Mouse (Mus musculus): Measurements from ENCODE around the gene Fam240b. TPM values are rescaled to one million over a fixed set of nuclear protein-coding genes. Genes with fewer than 3 reads are reported as not detected.
"Not testable (repeated sequence)": the region's sequence is repeated elsewhere in the genome, so short reads cannot be mapped to it uniquely, and the experiment has no call there.

Fam240b gene
- polyA plus RNA-seq, 1 experiment from 2014 or later = not detected

DNA sequence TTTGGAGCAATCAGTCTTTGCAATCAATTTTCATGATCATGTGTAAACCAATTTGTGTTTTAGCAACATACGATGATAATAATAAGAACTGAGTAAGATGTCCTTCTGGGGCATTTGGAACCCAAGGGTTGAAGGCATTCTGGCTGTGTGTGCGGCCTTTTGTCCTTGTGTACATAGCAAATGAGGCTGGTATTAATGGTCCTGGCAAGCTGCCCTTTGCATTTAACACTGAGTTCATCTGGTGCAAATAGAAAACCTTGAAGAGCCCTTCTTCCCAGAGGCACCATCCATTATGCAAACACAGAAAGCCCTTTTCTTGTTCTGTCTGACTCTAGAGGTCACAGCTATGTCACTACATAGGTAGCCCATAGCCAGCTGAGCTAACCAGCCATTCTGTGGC lies 35.0 kb downstream of the Fam240b start:
- WGBS = 88% methylated on average over 2 of the region's 2 CpGs
- no peak for ATAC-seq (ENCODE audit: low FRiP score, low read depth)
- no peaks in the 10 kb centered on the region for H3K36me3 ChIP-seq
- no peak overlapping the region for H3K27ac ChIP-seq (replicated peaks)
- no peak overlapping the region for H3K9ac ChIP-seq (replicated peaks)
- no peak overlapping the region for H3K4me3 ChIP-seq
- no peaks in the 10 kb centered on the region for H3K4me1 ChIP-seq
- H3K9me3 ChIP-seq = no peaks in the 10 kb centered on the region
- no peak overlapping the region for H3K4me2 ChIP-seq (replicated peaks)
- no peaks in the 10 kb centered on the region for H3K27me3 ChIP-seq

DNA sequence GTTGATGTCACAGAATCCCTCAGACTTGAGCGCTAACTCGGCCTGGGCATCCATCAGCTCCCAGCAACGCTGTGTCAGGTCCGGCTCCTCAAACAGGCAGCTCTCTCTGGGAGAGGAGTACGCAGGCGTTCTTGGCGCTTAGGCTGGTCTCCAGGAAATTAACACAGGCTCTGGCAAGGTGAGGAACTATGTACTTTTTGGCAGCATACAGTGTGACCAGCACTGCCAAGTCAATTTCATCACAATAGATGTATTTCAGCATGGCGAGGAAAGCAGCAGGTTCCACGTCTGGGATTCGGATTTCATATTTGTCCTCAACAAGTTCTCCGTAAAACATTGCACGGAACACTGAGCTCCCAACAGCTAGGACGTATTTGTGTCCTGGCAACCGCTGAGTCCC lies 39.4 kb downstream of the Fam240b start:
- Histone ChIP-seq H3K9me3 (no peaks in the 10 kb centered on the region), H3K27ac (replicated peaks) (no peak overlapping the region), H3K4me2 (replicated peaks) (no peak overlapping the region), H3K4me1 (no peaks in the 10 kb centered on the region), H3K27me3 (no peaks in the 10 kb centered on the region), H3K4me3 (no peak overlapping the region), H3K9ac (replicated peaks) (no peak overlapping the region), H3K36me3 (no peaks in the 10 kb centered on the region)
- ATAC-seq (ENCODE audit: low FRiP score, low read depth) = no peak
- 94% methylated on average over 14 of the region's 14 CpGs for WGBS

DNA sequence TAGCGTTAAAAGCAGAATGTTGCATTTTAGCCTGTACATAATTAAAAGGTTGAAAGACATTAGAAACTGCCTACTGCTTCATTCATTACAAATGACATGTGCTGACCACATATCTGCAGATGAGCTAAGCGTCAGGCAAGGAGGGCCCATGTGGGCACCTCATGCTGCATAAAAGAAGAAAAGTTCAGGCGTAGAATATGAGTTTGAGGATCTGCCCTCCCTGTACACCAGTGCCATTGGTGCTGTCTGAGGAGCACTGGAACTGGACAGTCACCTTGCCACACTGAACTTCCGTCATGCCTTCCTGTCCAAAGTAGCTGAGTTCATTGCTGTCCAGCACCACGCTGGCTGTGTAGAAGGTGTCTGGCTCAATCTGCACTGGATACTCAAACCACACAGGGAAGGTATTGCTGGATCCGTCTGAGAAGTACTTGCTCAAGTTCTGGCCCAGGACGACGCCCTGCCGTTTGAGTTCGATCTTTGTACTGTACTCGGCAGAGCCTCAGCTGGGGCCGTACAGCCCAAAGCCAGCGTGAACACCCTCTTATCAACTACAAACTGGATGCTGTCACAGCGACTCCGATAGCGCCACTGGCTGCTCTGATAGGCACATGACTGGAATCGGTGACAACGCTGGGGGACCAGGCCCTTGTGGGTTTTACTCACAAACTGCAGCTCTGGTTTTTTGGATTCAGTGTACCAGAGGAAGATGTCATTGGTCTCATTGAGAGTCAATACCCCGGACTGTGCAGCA lies 40.2 kb downstream of the Fam240b start:
- ATAC-seq (ENCODE audit: low FRiP score, low read depth); H3K9ac ChIP-seq (replicated peaks); H3K4me2 ChIP-seq (replicated peaks); H3K4me3 ChIP-seq; H3K27ac ChIP-seq (replicated peaks); H3K4me1 ChIP-seq; H3K36me3 ChIP-seq; H3K9me3 ChIP-seq; H3K27me3 ChIP-seq: not testable (repeated sequence)
- 93% methylated on average over 19 of the region's 19 CpGs for WGBS

DNA sequence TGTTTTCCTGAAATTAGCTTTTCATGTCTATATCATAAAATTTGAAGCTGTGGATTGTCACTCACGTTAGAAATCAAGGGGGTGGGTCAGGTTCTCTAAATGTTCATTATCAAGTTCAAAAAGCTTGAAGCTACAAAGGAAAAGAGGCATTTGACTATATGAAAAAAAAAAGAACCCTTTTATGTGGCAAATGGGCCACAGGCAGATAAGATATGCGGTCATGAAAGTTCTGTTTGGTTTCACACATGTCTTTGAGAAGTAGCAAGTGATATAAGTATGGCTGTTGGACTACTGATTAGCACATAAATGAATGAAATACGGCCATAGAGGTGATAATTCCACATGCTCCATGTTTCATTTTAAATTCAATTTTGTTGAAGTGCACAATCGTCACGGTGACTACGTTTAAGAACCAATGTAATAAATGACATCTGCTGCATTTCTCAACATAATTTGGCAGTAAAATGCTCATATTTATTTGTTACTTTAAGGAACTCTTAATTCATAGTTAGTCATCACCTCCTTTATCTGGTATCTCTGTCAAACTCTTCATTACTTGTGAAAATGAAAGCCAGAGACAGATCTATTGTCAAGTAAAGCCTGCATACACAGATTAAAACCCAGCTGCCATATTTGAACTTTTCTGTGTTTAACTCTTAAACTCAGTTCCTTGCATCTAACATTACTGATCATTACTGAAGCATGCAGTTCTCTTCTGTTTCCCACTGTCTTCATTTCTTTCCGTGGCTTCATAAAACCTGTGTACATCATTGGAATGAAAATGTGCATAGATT lies 47.4 kb downstream of the Fam240b start:
- Histone ChIP-seq H3K4me2 (replicated peaks) (no peak overlapping the region), H3K9ac (replicated peaks) (no peak overlapping the region), H3K27ac (replicated peaks) (no peak overlapping the region), H3K4me3 (no peak overlapping the region), H3K36me3 (no peaks in the 10 kb centered on the region), H3K4me1 (no peaks in the 10 kb centered on the region), H3K27me3 (no peaks in the 10 kb centered on the region), H3K9me3 (no peaks in the 10 kb centered on the region)
- no peak for ATAC-seq (ENCODE audit: low FRiP score, low read depth)
- 81% methylated on average over 7 of the region's 7 CpGs for WGBS

DNA sequence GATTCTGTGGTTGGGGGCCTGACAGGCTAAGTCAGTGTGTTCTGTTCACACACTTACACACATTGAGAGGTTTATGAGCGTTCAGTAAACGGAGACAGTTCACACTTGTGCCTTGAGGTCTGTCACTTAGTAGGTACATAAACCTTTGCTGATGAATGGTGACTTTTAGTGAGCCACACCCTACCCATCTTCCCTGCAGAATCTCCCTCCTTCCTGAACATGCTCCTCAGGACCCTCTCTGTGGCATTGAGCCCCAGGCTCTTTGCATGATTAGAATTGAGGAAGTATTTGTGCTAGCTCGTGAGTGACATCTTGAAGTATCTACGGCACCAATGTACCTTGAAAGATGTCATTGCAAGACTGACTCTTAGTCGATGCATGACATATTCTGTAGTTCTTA lies 48.9 kb downstream of the Fam240b start:
- Histone ChIP-seq H3K9ac (replicated peaks) (no peak overlapping the region), H3K36me3 (no peaks in the 10 kb centered on the region), H3K4me3 (no peak overlapping the region), H3K4me1 (no peaks in the 10 kb centered on the region), H3K4me2 (replicated peaks) (no peak overlapping the region), H3K27me3 (no peaks in the 10 kb centered on the region), H3K27ac (replicated peaks) (no peak overlapping the region), H3K9me3 (no peaks in the 10 kb centered on the region)
- no peak for ATAC-seq (ENCODE audit: low FRiP score, low read depth)
- 87% methylated on average over 5 of the region's 5 CpGs for WGBS

DNA sequence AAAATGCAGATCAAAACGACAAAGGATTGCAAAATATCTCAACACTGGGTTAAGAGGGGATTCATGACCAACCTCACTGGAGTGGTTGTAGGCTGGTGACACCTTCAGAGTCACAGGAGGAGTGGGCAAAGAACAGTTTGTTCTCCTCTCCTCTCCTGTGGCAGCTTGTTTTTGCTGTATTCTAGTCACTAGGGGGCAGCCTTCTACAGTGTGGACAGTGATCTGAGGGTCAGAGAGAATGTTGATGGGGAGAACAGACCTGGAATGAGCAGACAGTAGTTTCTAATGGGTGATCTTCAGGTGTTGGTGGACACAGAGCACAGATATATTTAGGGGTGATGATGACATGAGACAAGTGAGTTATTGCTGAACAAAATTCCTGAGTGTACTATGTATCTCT lies 49.6 kb downstream of the Fam240b start:
- Histone ChIP-seq H3K4me2 (replicated peaks) (no peak overlapping the region), H3K27ac (replicated peaks) (no peak overlapping the region), H3K27me3 (no peaks in the 10 kb centered on the region), H3K4me1 (no peaks in the 10 kb centered on the region), H3K36me3 (no peaks in the 10 kb centered on the region), H3K9me3 (no peaks in the 10 kb centered on the region), H3K9ac (replicated peaks) (no peak overlapping the region), H3K4me3 (no peak overlapping the region)
- ATAC-seq (ENCODE audit: low FRiP score, low read depth) = peak; percentile 54; the same call in 1 of the 2 replicates
- 0% methylated on average over 1 of the region's 1 CpGs for WGBS

DNA sequence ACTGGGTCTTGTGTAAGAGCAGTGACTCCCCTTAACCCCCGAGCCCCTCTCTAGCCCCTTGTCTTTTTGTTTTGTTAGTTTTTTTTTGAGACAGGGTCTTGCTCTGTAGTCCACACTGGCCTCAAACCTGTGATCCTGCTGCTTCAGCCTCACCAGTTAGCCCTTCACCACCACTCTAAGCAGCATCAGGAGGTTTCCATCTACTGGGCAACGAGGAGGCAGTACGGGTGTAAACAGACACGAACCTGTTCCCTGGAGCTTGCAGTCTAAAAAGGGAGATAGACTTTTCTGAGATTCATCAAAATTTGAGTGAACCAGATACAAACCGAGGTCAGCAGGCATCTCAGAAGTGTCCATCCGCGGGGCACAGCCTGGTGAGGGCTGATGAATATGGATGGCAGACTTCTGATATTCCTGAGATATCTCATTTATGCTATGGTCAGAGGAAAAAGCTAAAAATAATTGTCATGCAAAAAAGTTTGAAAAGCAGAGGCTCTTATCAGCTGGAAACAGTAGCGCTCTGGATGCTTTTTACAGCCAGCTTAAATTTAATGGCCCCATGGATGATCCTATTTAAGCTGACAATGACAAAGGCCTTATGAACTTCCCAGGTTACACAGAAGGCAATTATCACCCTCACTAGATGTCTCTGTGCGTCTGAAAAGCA lies 52.2 kb downstream of the Fam240b start:
- Histone ChIP-seq H3K27me3 (no peaks in the 10 kb centered on the region), H3K36me3 (no peaks in the 10 kb centered on the region), H3K27ac (replicated peaks) (no peak overlapping the region), H3K9ac (replicated peaks) (no peak overlapping the region), H3K4me3 (no peak overlapping the region), H3K4me1 (no peaks in the 10 kb centered on the region), H3K9me3 (no peaks in the 10 kb centered on the region), H3K4me2 (replicated peaks) (no peak overlapping the region)
- WGBS = 71% methylated on average over 9 of the region's 9 CpGs
- ATAC-seq (ENCODE audit: low FRiP score, low read depth) = no peak

DNA sequence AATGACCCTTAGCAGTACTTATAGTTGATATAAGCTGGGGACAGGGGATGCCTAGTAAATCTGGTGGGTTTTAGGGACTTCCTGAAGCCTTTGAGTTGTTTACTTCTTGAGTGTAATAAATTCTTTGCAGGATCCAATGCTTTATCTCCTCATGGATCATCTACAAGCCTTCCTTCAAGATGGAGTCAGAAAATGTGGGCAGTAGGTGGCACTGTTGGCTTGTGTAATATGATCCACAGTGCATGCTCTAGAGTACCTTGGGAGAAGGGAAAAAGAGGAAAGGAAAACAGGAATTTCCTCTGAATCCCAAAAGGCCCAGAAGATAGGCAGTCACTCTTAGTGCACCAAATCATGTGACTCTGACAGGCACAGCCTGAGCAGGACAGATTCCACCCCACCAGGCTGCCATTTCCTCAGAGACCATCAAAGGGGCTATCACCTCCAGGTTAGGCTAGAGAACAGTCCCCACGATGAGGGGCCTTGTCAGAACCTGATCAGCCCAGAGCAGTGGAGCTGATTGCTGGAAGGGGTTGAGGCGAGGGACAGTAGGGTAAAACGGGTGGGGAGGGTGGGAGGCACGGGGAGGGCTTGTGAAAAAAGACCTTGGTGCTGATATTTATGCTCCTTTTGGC lies 54.2 kb downstream of the Fam240b start:
- no peak overlapping the region for H3K4me3 ChIP-seq
- H3K27ac ChIP-seq (replicated peaks) = no peak overlapping the region
- no peaks in the 10 kb centered on the region for H3K9me3 ChIP-seq
- H3K27me3 ChIP-seq = no peaks in the 10 kb centered on the region
- WGBS = 66% methylated on average over 4 of the region's 4 CpGs
- ATAC-seq (ENCODE audit: low FRiP score, low read depth) = peak; percentile 23; the same call in 1 of the 2 replicates
- no peaks in the 10 kb centered on the region for H3K36me3 ChIP-seq
- no peak overlapping the region for H3K4me2 ChIP-seq (replicated peaks)
- H3K9ac ChIP-seq (replicated peaks) = no peak overlapping the region
- no peaks in the 10 kb centered on the region for H3K4me1 ChIP-seq

DNA sequence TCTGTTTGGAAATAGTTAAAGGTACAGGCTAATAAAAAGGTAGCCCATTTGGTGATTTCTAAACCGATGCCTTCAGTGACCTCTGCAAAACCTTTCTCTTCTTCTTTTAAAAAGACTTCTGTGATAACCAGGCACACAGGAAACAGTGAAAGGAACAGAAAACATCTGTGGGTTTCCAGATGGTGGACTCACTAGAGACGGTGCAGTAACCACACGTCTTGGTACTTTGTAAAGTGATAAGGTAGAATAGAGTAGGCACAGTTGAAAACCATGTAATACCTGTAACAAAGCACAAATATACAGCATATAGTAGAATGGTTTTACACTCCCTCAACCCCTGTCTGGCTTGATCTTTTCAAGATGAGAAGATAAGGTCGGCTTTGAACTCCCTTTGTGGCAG lies 57.0 kb downstream of the Fam240b start:
- no peak for ATAC-seq (ENCODE audit: low FRiP score, low read depth)
- no peak overlapping the region for H3K9ac ChIP-seq (replicated peaks)
- no peaks in the 10 kb centered on the region for H3K9me3 ChIP-seq
- 86% methylated on average over 4 of the region's 4 CpGs for WGBS
- no peaks in the 10 kb centered on the region for H3K27me3 ChIP-seq
- no peak overlapping the region for H3K4me3 ChIP-seq
- no peaks in the 10 kb centered on the region for H3K4me1 ChIP-seq
- H3K4me2 ChIP-seq (replicated peaks) = no peak overlapping the region
- no peak overlapping the region for H3K27ac ChIP-seq (replicated peaks)
- 0 out of 2 replicates have a peak, but pooled peaks cover 7% of the 10 kb centered on the region for H3K36me3 ChIP-seq

DNA sequence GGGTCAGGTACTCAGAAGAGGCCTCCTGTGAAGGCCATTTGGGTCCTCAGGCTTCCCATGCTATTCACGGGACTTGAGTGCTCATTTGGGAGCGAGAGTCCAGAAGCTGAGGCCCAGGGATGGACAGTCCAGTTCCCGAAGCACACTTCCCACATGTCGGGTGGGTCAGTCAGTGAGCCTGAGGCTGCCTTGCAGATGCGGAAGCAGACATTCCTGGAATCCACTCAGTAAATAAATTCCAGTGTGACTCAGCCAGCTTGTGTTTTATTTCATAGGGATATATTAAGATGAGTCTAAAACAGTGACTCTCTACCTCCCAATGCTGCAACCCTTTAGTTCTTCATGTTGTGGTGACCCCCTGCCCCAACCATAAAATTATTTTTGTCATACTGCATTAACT lies 58.1 kb downstream of the Fam240b start:
- peak; percentile 14; the same call in 1 of the 2 replicates for ATAC-seq (ENCODE audit: low FRiP score, low read depth)
- Histone ChIP-seq H3K4me2 (replicated peaks) (no peak overlapping the region), H3K4me1 (no peaks in the 10 kb centered on the region), H3K4me3 (no peak overlapping the region), H3K36me3 (0 out of 2 replicates have a peak, but pooled peaks cover 7% of the 10 kb centered on the region), H3K9me3 (no peaks in the 10 kb centered on the region), H3K9ac (replicated peaks) (no peak overlapping the region), H3K27ac (replicated peaks) (no peak overlapping the region), H3K27me3 (no peaks in the 10 kb centered on the region)
- WGBS = 87% methylated on average over 5 of the region's 5 CpGs

DNA sequence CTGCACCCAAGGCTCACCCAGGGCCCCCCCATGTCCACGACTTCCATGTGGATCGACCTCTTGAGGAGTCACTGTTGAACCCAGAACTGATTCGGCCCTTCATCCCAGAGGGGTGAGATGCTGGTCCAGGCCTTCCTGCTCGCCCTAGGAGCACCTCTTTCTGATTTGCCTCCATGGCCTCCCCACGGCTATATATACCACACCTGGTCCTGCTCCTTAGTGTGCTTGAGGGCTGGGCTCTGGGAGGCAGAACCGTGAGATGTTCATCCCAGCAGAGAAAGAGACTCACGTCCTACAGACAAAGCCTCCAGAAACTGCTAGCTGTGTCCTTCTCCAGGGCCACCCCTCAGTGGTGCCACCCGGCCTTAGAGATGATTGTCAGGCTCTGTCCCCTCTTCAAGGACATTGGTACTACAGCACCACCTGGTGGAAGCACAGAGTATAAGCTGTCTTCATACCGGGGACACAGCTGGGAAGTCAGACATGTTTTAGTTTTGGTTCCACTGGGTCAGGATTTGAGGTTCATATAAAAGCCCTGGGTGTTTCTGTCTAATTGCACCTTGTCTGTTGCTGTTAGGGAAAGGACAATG lies 58.6 kb downstream of the Fam240b start:
- H3K4me2 ChIP-seq (replicated peaks) = no peak overlapping the region
- 53% methylated on average over 9 of the region's 9 CpGs for WGBS
- no peaks in the 10 kb centered on the region for H3K27me3 ChIP-seq
- ATAC-seq (ENCODE audit: low FRiP score, low read depth) = peak; percentile 57
- H3K36me3 ChIP-seq = 0 out of 2 replicates have a peak, but pooled peaks cover 7% of the 10 kb centered on the region
- H3K4me3 ChIP-seq = no peak overlapping the region
- no peaks in the 10 kb centered on the region for H3K9me3 ChIP-seq
- no peak overlapping the region for H3K9ac ChIP-seq (replicated peaks)
- no peak overlapping the region for H3K27ac ChIP-seq (replicated peaks)
- no peaks in the 10 kb centered on the region for H3K4me1 ChIP-seq

Measured in midbrain, embryonic 12.5 days (tissue).